ENCODE assay signal across 30 mouse cellular contexts in genomic region chr4:95489059-95489458, GRCm38 (mm10).
DNase-seq lines count a peak whose midpoint lies in the region; ATAC-seq and TF ChIP-seq lines count a peak whose summit lies in the region.
"Had no signal": no experiment of that assay in that cellular context is flagged by ENCODE, and none has a peak within 500 bp of the region (broad histone marks: within the 10 kb centered on the region; RNA-seq: fewer than 3 reads in every experiment).

No protein-coding gene starts in this region.

- TF ChIP-seq CTCF in intestine, postnatal 0 days (IDR thresholded peaks at IDR 0.05; ENCODE audit: low read depth) = no peak

- DNase-seq in intestine, embryonic 14.5 days (ENCODE audit: low spot score) = no peak
- DNase-seq in lung, adult 18-20 months = no peak
- peak; percentile 78 for DNase-seq in forelimb bud, embryonic 11.5 days (ENCODE audit: low read depth, low spot score)
- DNase-seq in limb, embryonic 11.5 days (ENCODE audit: low spot score) = peak; percentile 53
- DNase-seq in urinary bladder, adult 2 months (ENCODE audit: low spot score) = no peak
- DNase-seq in thymus, postnatal 36 days = no peak
- DNase-seq: adrenal gland, adult 8-10 months; cerebellum, adult 8-10 months; cerebellum, postnatal 25 days; heart, adult 2 months; heart, postnatal 14 days; kidney, adult 11 months; kidney, postnatal 14 days; layer of hippocampus, adult 9-11 months; lung, adult 2 months; right cerebral cortex, postnatal 4 days; thymus, adult 2 months; thymus, postnatal 4 days had no signal

- no peaks in the 10 kb centered on the region for H3K9me3 ChIP-seq in intestine, embryonic 14.5 days (ENCODE audit: control insufficient read depth, low read length)
- H3K9me3 ChIP-seq in intestine, postnatal 0 days (ENCODE audit: control insufficient read depth) = no peaks in the 10 kb centered on the region
- no peaks in the 10 kb centered on the region for H3K9me3 ChIP-seq in lung, embryonic 15.5 days
- no peaks in the 10 kb centered on the region for H3K9me3 ChIP-seq in limb, embryonic 11.5 days (ENCODE audit: control insufficient read depth, low read length)
- H3K9me3 ChIP-seq: embryonic facial prominence, embryonic 12.5 days; heart, embryonic 13.5 days; hindbrain, embryonic 10.5 days; hindbrain, embryonic 15.5 days; midbrain, embryonic 13.5 days; neural tube, embryonic 13.5 days had no signal

- H3K27ac ChIP-seq in intestine, embryonic 14.5 days (ENCODE audit: low read depth) = no peak overlapping the region
- no peak overlapping the region for H3K27ac ChIP-seq in intestine, postnatal 0 days (ENCODE audit: low read depth, low read length)
- H3K27ac ChIP-seq in lung, embryonic 15.5 days = 0 out of 2 replicates have a peak overlapping the region, but pooled peaks have one; percentile 41
- no peak overlapping the region for H3K27ac ChIP-seq in limb, embryonic 11.5 days (replicated peaks; ENCODE audit: low read depth, low read length)
- H3K27ac ChIP-seq: embryonic facial prominence, embryonic 12.5 days; heart, adult 2 months; heart, embryonic 13.5 days; hindbrain, embryonic 10.5 days; hindbrain, embryonic 15.5 days; macrophage; midbrain, embryonic 13.5 days; neural tube, embryonic 13.5 days had no signal

- no peaks in the 10 kb centered on the region for H3K27me3 ChIP-seq in intestine, embryonic 14.5 days (replicated peaks; ENCODE audit: control insufficient read depth, insufficient read depth, low read length)
- H3K27me3 ChIP-seq in intestine, postnatal 0 days (replicated peaks; ENCODE audit: control insufficient read depth, insufficient read depth, low read length) = no peaks in the 10 kb centered on the region
- H3K27me3 ChIP-seq in lung, embryonic 15.5 days = no peaks in the 10 kb centered on the region
- H3K27me3 ChIP-seq in limb, embryonic 11.5 days (ENCODE audit: control insufficient read depth, insufficient read depth, low read length) = no peaks in the 10 kb centered on the region
- H3K27me3 ChIP-seq: embryonic facial prominence, embryonic 12.5 days; heart, embryonic 13.5 days; hindbrain, embryonic 15.5 days; midbrain, embryonic 13.5 days; neural tube, embryonic 13.5 days had no signal

- WGBS in intestine, embryonic 14.5 days = 51% methylated on average over 2 of the region's 2 CpGs
- WGBS in intestine, postnatal 0 days = 40% methylated on average over 2 of the region's 2 CpGs
- WGBS in lung, embryonic 15.5 days = 23% methylated on average over 2 of the region's 2 CpGs
- WGBS in limb, embryonic 11.5 days = 19% methylated on average over 2 of the region's 2 CpGs

- no peaks in the 10 kb centered on the region for H3K36me3 ChIP-seq in intestine, embryonic 14.5 days (ENCODE audit: control insufficient read depth, insufficient read depth, low read length)
- no peaks in the 10 kb centered on the region for H3K36me3 ChIP-seq in intestine, postnatal 0 days (ENCODE audit: control insufficient read depth, insufficient read depth)
- H3K36me3 ChIP-seq in lung, embryonic 15.5 days = no peaks in the 10 kb centered on the region
- H3K36me3 ChIP-seq in limb, embryonic 11.5 days (ENCODE audit: control insufficient read depth, insufficient read depth, low read length) = no peaks in the 10 kb centered on the region
- H3K36me3 ChIP-seq: embryonic facial prominence, embryonic 12.5 days; heart, embryonic 13.5 days; hindbrain, embryonic 10.5 days; hindbrain, embryonic 15.5 days; midbrain, embryonic 13.5 days; neural tube, embryonic 13.5 days had no signal

- H3K4me3 ChIP-seq in intestine, embryonic 14.5 days (ENCODE audit: low read depth, low read length) = no peak overlapping the region
- no peak overlapping the region for H3K4me3 ChIP-seq in intestine, postnatal 0 days (ENCODE audit: low read depth, low read length)
- no peak overlapping the region for H3K4me3 ChIP-seq in lung, embryonic 15.5 days
- no peak overlapping the region for H3K4me3 ChIP-seq in limb, embryonic 11.5 days (ENCODE audit: low read depth, low read length)
- H3K4me3 ChIP-seq: embryonic facial prominence, embryonic 12.5 days; heart, adult 2 months; heart, embryonic 13.5 days; hindbrain, embryonic 10.5 days; hindbrain, embryonic 15.5 days; midbrain, embryonic 13.5 days; neural tube, embryonic 13.5 days had no signal

- peaks cover 12% of the 10 kb centered on the region for H3K4me1 ChIP-seq in intestine, embryonic 14.5 days (replicated peaks; ENCODE audit: control insufficient read depth, insufficient read depth, low read length)
- 0 out of 2 replicates have a peak, but pooled peaks cover 5% of the 10 kb centered on the region for H3K4me1 ChIP-seq in intestine, postnatal 0 days (replicated peaks; ENCODE audit: control insufficient read depth, insufficient read depth, low read length)
- peaks cover 34% of the 10 kb centered on the region for H3K4me1 ChIP-seq in lung, embryonic 15.5 days
- H3K4me1 ChIP-seq in limb, embryonic 11.5 days (ENCODE audit: control insufficient read depth, insufficient read depth, low read length) = peaks cover 6% of the 10 kb centered on the region; the same call in 1 of the 2 replicates
- H3K4me1 ChIP-seq: embryonic facial prominence, embryonic 12.5 days; hindbrain, embryonic 10.5 days; hindbrain, embryonic 15.5 days; midbrain, embryonic 13.5 days; neural tube, embryonic 13.5 days had no signal

- peak; percentile 57 for ATAC-seq in intestine, embryonic 14.5 days (replicated peaks; ENCODE audit: low FRiP score, low TSS enrichment, low read depth)
- ATAC-seq in intestine, postnatal 0 days = no peak
- no peak for ATAC-seq in lung, embryonic 15.5 days (ENCODE audit: borderline replicate concordance, extremely low read depth, low FRiP score, low TSS enrichment)
- peak; percentile 81 for ATAC-seq in limb, embryonic 11.5 days (ENCODE audit: insufficient number of reproducible peaks, low FRiP score, low TSS enrichment, low read depth)
- ATAC-seq: activated CD4-positive, CD25-positive, alpha-beta regulatory T cell, adult 4 months; CD4-positive, CD25-positive, alpha-beta regulatory T cell, adult 4 months; forebrain, embryonic 14.5 days; midbrain, embryonic 13.5 days had no signal

- H3K4me2 ChIP-seq in intestine, embryonic 14.5 days (ENCODE audit: low read length) = no peak overlapping the region
- no peak overlapping the region for H3K4me2 ChIP-seq in intestine, postnatal 0 days (replicated peaks; ENCODE audit: low read depth)
- H3K4me2 ChIP-seq in lung, embryonic 15.5 days = no peak overlapping the region
- no peak overlapping the region for H3K4me2 ChIP-seq in limb, embryonic 11.5 days (ENCODE audit: low read depth, severe bottlenecking)
- H3K4me2 ChIP-seq: embryonic facial prominence, embryonic 12.5 days; heart, embryonic 13.5 days; hindbrain, embryonic 15.5 days; midbrain, embryonic 13.5 days; neural tube, embryonic 13.5 days had no signal

- H3K9ac ChIP-seq in intestine, embryonic 14.5 days (ENCODE audit: low read length) = no peak overlapping the region
- no peak overlapping the region for H3K9ac ChIP-seq in intestine, postnatal 0 days (ENCODE audit: low read depth, low read length)
- H3K9ac ChIP-seq in lung, embryonic 15.5 days = no peak overlapping the region
- H3K9ac ChIP-seq in limb, embryonic 11.5 days (ENCODE audit: low read length) = no peak overlapping the region
- H3K9ac ChIP-seq: embryonic facial prominence, embryonic 12.5 days; heart, embryonic 13.5 days; hindbrain, embryonic 15.5 days; midbrain, embryonic 13.5 days; neural tube, embryonic 13.5 days had no signal

Comparison
In these comparisons a context has a peak if more than half of its experiments do, and no peak if none do; other contexts are left out.
1. ATAC-seq: peak in intestine, embryonic 14.5 days (single experiment) and limb, embryonic 11.5 days (single experiment); none in intestine, postnatal 0 days (single experiment) and lung, embryonic 15.5 days (single experiment).
2. DNase-seq: peak in forelimb bud, embryonic 11.5 days (single experiment) and limb, embryonic 11.5 days (single experiment); none in intestine, embryonic 14.5 days (single experiment), lung, adult 18-20 months (0 of 2), urinary bladder, adult 2 months (single experiment) and thymus, postnatal 36 days (0 of 2).